Mouse (Mus musculus) right cerebral cortex, postnatal 36 days (tissue): ENCODE measurements around the gene Serpinb7.

Experiments used
- DNase-seq, 2 experiments: peaks; one replicate each; pipeline ENCODE4 v3.0.0; 2022; ENCODE audit warnings: low spot score in 2 of 2, mixed read lengths in 1 of 2

Serpinb7 gene

GRCm38 (mm10) chr1:107489577-107489976, 90.1 kb downstream of the Serpinb7 start:
- no peak for DNase-seq

DNA sequence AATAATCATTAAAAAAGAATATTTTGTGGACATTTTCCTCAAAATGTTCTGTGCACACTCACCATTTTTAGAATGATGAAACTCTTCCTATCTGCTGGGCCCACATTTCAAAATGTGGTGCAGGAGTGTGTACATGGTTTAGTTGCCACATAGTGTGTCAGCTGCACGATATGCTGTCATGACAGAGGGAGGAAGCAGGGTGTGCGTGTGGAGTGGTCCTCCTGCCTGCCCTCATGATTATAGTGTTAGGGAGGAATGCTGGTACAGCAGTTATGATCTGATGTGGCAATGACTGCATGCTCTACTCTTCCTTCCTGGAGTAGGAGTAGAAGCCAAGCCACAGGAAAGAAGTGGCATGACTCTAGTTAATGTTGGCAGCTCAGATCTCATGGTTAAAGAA, 97.3 kb downstream of the Serpinb7 start:
- no peak for DNase-seq

- DNase-seq, result no peak
These were observed 102.6 kb downstream of the Serpinb7 start for GRCm38 (mm10) chr1:107502025-107502424.
